Mouse (Mus musculus) kidney, postnatal 36 days (tissue): Measurements from ENCODE around the gene Prkar1b.

Source experiments
- DNase-seq, 2 experiments: peaks; one replicate each; pipeline ENCODE4 v3.0.0; 2021 to 2022; ENCODE audit warnings: mixed read lengths in 2 of 2

Prkar1b gene

DNA sequence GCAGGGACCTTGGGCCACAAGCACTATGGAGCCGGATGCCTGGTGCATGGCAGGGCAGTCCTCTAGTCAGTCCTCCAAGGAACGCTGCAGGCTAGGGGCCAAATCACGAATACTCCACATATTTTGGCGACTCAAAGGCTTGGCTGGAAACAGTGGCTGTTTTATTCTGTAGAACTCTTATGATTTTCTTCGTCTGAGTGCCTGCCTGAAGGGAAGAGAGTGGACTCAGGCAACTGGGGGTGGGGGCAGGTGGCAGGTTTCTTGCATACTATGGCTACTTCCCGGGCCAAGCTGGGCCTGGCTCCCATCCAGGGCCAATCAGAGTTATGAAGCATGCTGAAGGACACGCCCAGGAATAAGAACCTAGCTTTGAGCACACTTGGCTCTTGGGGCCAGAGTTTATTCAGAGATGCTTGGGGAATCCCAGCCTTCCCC is 179.7 kb downstream of the Prkar1b start:
- DNase-seq, result peak; percentile 42 to 66
